Mouse (Mus musculus) G1E (cell line): Measurements from ENCODE around the gene Hoxd10. TPM values are rescaled to one million over a fixed set of nuclear protein-coding genes. Genes with fewer than 3 reads are reported as not detected.
A peak's percentile ranks its signal among the peaks of the same experiment; 100 is the strongest.

Source experiments
- ATAC-seq: 2 replicates; pipeline ENCODE4 v1.8.0; 2016; ENCODE audit warnings: mild to moderate bottlenecking; ENCODE audit not compliant: insufficient number of reproducible peaks, poor library complexity, low FRiP score, severe bottlenecking; ENCODE audit errors: extremely low read depth
- DNase-seq: peaks from one replicate; pipeline ENCODE4 v3.0.0; 2012; ENCODE audit warnings: low spot score
- H3K27me3 ChIP-seq: 2 replicates; pipeline ENCODE4 v1.6.1; 2012; ENCODE audit warnings: mild to moderate bottlenecking, low read length, inconsistent platforms; ENCODE audit not compliant: insufficient read depth
- H3K36me3 ChIP-seq: replicated peaks from 2 replicates; pipeline ENCODE3; 2012; ENCODE audit warnings: mild to moderate bottlenecking, inconsistent platforms
- H3K4me1 ChIP-seq: 2 replicates; pipeline ENCODE4 v1.6.1; 2012; ENCODE audit warnings: low read depth, low read length, inconsistent platforms, mixed read lengths; ENCODE audit not compliant: insufficient read depth
- H3K4me3 ChIP-seq: 2 replicates; pipeline ENCODE4 v1.5.1; 2012; ENCODE audit warnings: low read depth, mild to moderate bottlenecking, inconsistent platforms, low read length, moderate library complexity, mixed read lengths
- H3K9me3 ChIP-seq: replicated peaks from 2 replicates; pipeline ENCODE4 v1.6.1; 2012; ENCODE audit warnings: inconsistent platforms
- CTCF ChIP-seq: IDR thresholded peaks from 2 replicates; pipeline ENCODE4 v1.5.1; 2012; ENCODE audit warnings: low read depth, low read length, inconsistent platforms, mixed read lengths
- GATA1 ChIP-seq: IDR thresholded peaks from 2 replicates; pipeline ENCODE4 v1.6.1; 2012; ENCODE audit warnings: borderline replicate concordance, low read length, inconsistent platforms, mixed read lengths
- GATA2 ChIP-seq: IDR thresholded peaks from 2 replicates; pipeline ENCODE4 v1.6.1; 2012; ENCODE audit warnings: low read depth, low read length, inconsistent platforms, borderline replicate concordance
- POLR2AphosphoS5 ChIP-seq: IDR thresholded peaks from 2 replicates; pipeline ENCODE4 v1.6.1; 2012; ENCODE audit warnings: low read depth, low read length, inconsistent platforms; ENCODE audit not compliant: insufficient replicate concordance
- TAL1 ChIP-seq: conservative IDR thresholded peaks from 2 replicates; pipeline ENCODE4 v1.6.1; 2012; ENCODE audit warnings: low read depth, low read length, inconsistent platforms, mixed read lengths
- polyA plus RNA-seq: library from polyadenylated mRNA; stranded (reverse); fragments of >175 nt; gene quantifications from 2 replicates; pipeline ENCODE4 v1.2.3, GENCODE M21; 2012
- total RNA-seq, 2 experiments: library from RNA; stranded (forward) in 1 of 2; stranded (reverse) in 1 of 2; fragments of 200-1000 nt in 1 of 2; fragments of >200 nt in 1 of 2; fragmentation: Nextera tagmentation in 1 of 2; gene quantifications; 2 replicates each; pipeline ENCODE4 v1.2.3; 2014 to 2017

Hoxd10 gene
- total and polyA plus RNA-seq, 3 experiments: 0.22 TPM; not detected in 2

- Histone ChIP-seq H3K36me3 (peaks cover 2% of the 10 kb centered on the region), H3K4me1 (peaks cover 7% of the 10 kb centered on the region), H3K27me3 (peaks cover 48% of the 10 kb centered on the region), H3K4me3 (no peak overlapping the region), H3K9me3 (no peaks in the 10 kb centered on the region)
- DNase-seq (no peak), ATAC-seq (no peak)
- no peak for TF ChIP-seq TAL1
- TF ChIP-seq POLR2AphosphoS5: no peak
- TF ChIP-seq CTCF: no peak
- TF ChIP-seq GATA1: no peak
- no peak for TF ChIP-seq GATA2
These were observed 38.6 kb downstream of the Hoxd10 start for GRCm38 (mm10) chr2:74730331-74730730.

DNA sequence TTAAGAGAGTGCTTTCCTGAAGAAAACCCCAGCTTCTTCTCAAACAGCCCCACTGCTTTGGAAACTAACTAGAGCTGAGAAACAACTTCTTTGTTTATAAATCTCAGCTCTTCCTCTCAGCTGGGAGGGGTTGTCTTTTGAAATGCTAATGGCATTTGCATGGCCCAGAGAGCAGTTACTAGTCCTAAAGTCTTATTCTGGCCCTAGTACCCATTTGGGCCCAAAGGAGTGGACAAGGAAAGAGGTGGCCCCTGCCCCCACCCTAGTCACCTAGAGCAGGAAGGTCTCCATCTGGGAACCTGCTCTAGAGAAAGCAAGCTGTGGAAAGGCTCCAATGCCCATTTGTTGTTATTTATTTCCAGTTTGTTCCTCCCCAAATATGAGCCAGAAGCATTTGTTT lies 39.3 kb downstream of the Hoxd10 start:
- DNase-seq (no peak), ATAC-seq (no peak)
- H3K36me3 ChIP-seq: peaks cover 2% of the 10 kb centered on the region
- peaks cover 49% of the 10 kb centered on the region for H3K27me3 ChIP-seq
- H3K4me3 ChIP-seq: no peak overlapping the region
- peaks cover 7% of the 10 kb centered on the region for H3K4me1 ChIP-seq
- TF ChIP-seq CTCF: no peak
- TF ChIP-seq TAL1: no peak
- no peak for TF ChIP-seq GATA1
- no peak for TF ChIP-seq POLR2AphosphoS5
- no peak for TF ChIP-seq GATA2
- H3K9me3 ChIP-seq: no peaks in the 10 kb centered on the region

GRCm38 (mm10) chr2:74731799-74732512 lies 40.2 kb downstream of the Hoxd10 start:
- Histone ChIP-seq H3K4me3 (no peak overlapping the region), H3K36me3 (peaks cover 2% of the 10 kb centered on the region), H3K4me1 (peaks cover 7% of the 10 kb centered on the region), H3K27me3 (peaks cover 56% of the 10 kb centered on the region), H3K9me3 (no peaks in the 10 kb centered on the region)
- no peak for TF ChIP-seq CTCF
- no peak for TF ChIP-seq GATA2
- no peak for TF ChIP-seq TAL1
- TF ChIP-seq POLR2AphosphoS5: no peak
- no peak for TF ChIP-seq GATA1
- no peak for DNase-seq
- no peak for ATAC-seq

DNA sequence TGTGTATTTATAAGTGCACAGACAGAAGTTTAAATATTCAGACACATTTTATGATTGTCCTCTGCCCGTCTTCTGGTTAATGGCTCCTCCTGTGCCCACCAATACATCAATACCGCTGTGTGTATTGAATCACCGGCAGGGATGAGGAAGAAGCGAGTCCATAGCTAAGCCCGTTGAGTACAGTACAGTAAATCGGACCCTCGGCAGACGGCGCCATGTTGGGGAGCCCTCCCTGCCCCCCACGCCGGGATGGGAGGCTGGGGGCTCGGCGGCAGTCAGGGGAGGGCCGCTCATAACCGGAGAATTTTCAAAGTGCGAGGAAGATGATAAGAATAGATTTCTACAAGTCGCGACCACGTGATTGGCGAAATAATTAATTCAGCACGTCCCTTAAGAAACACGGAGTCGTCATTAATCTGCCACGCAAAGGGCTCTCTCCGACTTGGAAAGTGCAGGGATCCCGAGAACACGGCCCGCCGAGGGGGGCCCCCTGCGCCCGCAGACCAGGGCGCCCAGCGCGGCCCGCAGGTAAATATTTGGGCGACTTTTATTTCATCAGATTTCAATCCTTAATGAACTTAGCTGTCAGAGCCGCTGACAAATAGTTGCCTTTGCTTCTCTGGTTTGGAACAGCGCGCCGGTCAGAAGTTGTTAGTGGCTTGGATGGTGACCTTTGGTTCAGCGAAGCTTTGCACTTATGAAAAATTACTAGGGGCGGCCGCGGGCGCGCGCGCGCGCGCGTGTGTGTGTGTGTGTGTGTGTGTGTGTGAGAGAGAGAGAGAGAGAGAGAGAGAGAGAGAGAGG lies 41.0 kb downstream of the Hoxd10 start:
- DNase-seq: no peak
- Histone ChIP-seq H3K4me3 (no peak overlapping the region; the same call in 1 of the 2 replicates), H3K36me3 (no peaks in the 10 kb centered on the region), H3K9me3 (no peaks in the 10 kb centered on the region), H3K27me3 (peaks cover 60% of the 10 kb centered on the region), H3K4me1 (peaks cover 7% of the 10 kb centered on the region)
- no peak for ATAC-seq
- TF ChIP-seq TAL1 (no peak), POLR2AphosphoS5 (no peak), CTCF (no peak), GATA1 (no peak), GATA2 (no peak)

DNA sequence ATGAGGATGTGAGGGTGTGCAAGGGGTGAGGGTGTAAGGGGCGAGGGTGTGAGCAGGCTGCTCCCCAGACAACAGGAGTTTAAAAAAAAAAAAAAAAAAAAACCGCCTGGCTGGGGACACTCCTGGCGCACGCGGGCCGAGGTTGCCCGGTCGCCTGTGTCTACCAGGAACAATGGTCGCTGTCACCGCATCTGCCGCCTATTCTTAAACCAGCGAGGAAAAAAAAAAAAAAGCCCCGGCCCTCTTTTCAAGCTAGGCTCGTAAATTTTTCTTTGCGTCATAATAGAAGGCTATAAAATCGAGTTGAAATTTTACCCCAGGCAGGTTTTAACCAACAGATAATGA lies 41.6 kb downstream of the Hoxd10 start:
- Histone ChIP-seq H3K9me3 (no peaks in the 10 kb centered on the region), H3K36me3 (no peaks in the 10 kb centered on the region), H3K27me3 (peaks cover 64% of the 10 kb centered on the region), H3K4me1 (peaks cover 7% of the 10 kb centered on the region), H3K4me3 (no peak overlapping the region; the same call in 1 of the 2 replicates)
- DNase-seq (peak; percentile 30), ATAC-seq (no peak)
- TF ChIP-seq POLR2AphosphoS5: no peak

DNA sequence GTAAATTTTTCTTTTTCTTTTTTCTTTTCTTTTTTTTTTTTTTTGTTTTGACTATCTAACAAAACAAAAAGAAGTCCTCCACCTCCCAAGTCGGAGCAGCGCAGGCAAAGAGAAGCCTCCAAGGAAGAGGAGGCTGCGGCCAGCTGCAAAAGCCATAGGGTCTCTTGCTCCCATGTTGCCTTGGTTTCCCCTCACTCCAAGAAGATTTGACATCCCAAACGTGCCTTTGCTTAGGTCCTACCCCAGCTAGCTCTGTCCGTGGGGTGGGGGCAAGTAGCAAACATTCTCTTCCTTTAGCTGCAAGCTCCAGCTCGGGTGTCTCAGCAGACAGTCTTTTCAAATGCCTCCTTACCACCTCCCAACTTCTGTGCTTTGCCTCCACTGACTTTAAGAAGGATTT lies 42.0 kb downstream of the Hoxd10 start:
- Histone ChIP-seq H3K4me1 (peaks cover 9% of the 10 kb centered on the region), H3K27me3 (peaks cover 67% of the 10 kb centered on the region), H3K9me3 (no peaks in the 10 kb centered on the region), H3K4me3 (no peak overlapping the region), H3K36me3 (no peaks in the 10 kb centered on the region)
- no peak for DNase-seq
- TF ChIP-seq POLR2AphosphoS5 (no peak), TAL1 (no peak), GATA2 (no peak), CTCF (no peak)
- no peak for ATAC-seq

GRCm38 (mm10) chr2:74734451-74734850 lies 42.7 kb downstream of the Hoxd10 start:
- peaks cover 74% of the 10 kb centered on the region for H3K27me3 ChIP-seq
- H3K36me3 ChIP-seq: no peaks in the 10 kb centered on the region
- H3K4me1 ChIP-seq: peaks cover 9% of the 10 kb centered on the region
- ATAC-seq (no peak), DNase-seq (no peak)
- H3K4me3 ChIP-seq: no peak overlapping the region
- no peak for TF ChIP-seq GATA2
- no peaks in the 10 kb centered on the region for H3K9me3 ChIP-seq
